Mouse (Mus musculus) stomach, embryonic 14.5 days (tissue): ENCODE measurements around the gene Gm20605. TPM values are rescaled to one million over a fixed set of nuclear protein-coding genes. Genes with fewer than 3 reads are reported as not detected.

Experiments
- ATAC-seq: fragments of 200-750 bp; cut with Nextera tagmentation; 2 replicates; pipeline ENCODE4 v1.8.0; 2017; ENCODE audit warnings: low read depth, moderate TSS enrichment; ENCODE audit not compliant: insufficient number of reproducible peaks, insufficient read depth, low FRiP score
- H3K27ac ChIP-seq: fragments of 300-500 bp; sonication (generic); 2 replicates; pipeline ENCODE4 v1.5.1; 2014; ENCODE audit warnings: mild to moderate bottlenecking, low read length, moderate library complexity, mixed read lengths
- H3K27me3 ChIP-seq: fragments of 300-500 bp; sonication (generic); 2 replicates; pipeline ENCODE4 v1.6.1; 2014; ENCODE audit warnings: low read length, control low read depth, mixed read lengths; ENCODE audit not compliant: control insufficient read depth, insufficient read depth
- H3K36me3 ChIP-seq: fragments of 300-500 bp; sonication (generic); 2 replicates; pipeline ENCODE4 v1.6.1; 2014; ENCODE audit warnings: mild to moderate bottlenecking, control low read depth, low read length, moderate library complexity, mixed read lengths; ENCODE audit not compliant: control insufficient read depth, insufficient read depth
- H3K4me1 ChIP-seq: fragments of 300-500 bp; sonication (generic); 2 replicates; pipeline ENCODE4 v1.6.1; 2014; ENCODE audit warnings: low read length, control low read depth, mixed read lengths; ENCODE audit not compliant: control insufficient read depth, insufficient read depth
- H3K4me2 ChIP-seq: fragments of 300-500 bp; sonication (generic); replicated peaks from 2 replicates; pipeline ENCODE4 v1.6.1; 2014; ENCODE audit warnings: low read depth, low read length, control low read depth
- H3K4me3 ChIP-seq: fragments of 300-500 bp; sonication (generic); 2 replicates; pipeline ENCODE4 v1.5.1; 2014; ENCODE audit warnings: low read depth, low read length, control low read depth
- H3K9ac ChIP-seq: fragments of 300-500 bp; sonication (generic); replicated peaks from 2 replicates; pipeline ENCODE4 v1.6.1; 2014; ENCODE audit warnings: low read depth, mild to moderate bottlenecking, control low read depth, low read length, moderate library complexity, mixed read lengths
- H3K9me3 ChIP-seq: fragments of 300-500 bp; sonication (generic); 2 replicates; pipeline ENCODE4 v1.6.1; 2016; ENCODE audit warnings: low read depth, low read length, control low read depth; ENCODE audit not compliant: control insufficient read depth
- WGBS: fragments of 180-500 bp; shearing (Covaris S2); extraction: QIAGEN DNeasy Blood & Tissue Kit; methylation state at CpG from one replicate; pipeline ENCODE4 v1.1.7; 2014; 5-methylcytosine and 5-hydroxymethylcytosine counted together
- polyA plus RNA-seq: library from polyadenylated mRNA; unstranded; fragments of >200 nt; fragmentation: Nextera tagmentation; extraction: Ambion mirVana; gene quantifications from 2 replicates; pipeline ENCODE4 v1.2.1, GENCODE M21; 2014

The Gm20605 gene
- polyA plus RNA-seq, 1 experiment from 2014 or later = 10.7 TPM

DNA sequence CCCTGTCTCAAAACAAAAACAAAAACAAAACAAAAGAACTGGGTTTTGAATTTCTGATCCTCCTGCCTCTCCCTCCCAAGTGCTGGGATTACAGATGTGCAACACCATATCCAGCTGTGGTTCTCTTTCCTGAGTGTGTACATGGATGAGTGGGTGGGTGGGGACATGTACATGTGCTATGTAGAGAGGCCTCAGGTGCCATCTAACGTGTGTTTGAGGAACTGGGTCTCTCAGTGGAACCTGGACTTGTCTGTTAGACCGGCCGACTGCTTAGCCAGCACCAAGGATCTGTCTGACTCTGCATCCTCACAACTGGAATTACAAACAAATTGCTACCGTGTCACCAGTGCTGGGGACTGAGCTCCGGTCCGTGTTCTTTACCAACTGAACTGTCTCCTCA lies 31.4 kb upstream of the Gm20605 start:
- no peak for ATAC-seq
- 93% methylated on average over 6 of the region's 6 CpGs for WGBS

DNA sequence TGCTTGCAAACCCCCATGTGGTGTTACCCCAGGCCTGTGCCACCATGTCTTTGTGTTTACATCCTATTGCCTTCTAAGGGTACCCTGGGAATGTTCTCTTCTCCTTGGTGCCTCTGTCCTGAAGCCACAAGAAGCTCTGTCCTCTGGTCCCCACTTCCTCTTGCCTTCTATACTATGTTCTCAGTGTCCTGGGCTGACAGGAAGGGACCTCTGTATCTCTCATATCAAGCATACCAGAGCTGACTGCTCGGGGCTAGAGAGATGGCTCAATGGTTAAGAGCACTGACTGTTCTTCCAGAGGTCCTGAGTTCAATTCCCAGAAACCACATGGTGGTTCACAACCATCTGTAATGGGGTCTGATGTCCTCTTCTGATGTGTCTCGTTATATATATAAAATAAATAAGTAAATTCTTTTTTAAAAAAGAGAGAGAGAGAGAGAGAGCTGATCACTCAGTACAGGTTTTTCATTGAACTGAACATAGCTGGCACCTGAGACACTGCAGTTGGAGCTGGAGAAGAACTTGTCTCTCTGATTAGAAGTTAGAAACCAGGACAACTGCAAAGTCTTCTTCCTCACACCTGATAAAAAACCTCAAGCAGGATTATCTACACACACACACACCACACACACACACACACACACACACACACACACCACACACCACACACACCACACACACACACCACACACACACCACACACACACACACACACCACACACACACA lies 30.7 kb upstream of the Gm20605 start:
- Histone ChIP-seq H3K9ac (no peak overlapping the region), H3K9me3 (no peaks in the 10 kb centered on the region), H3K27ac (no peak overlapping the region), H3K36me3 (0 out of 2 replicates have a peak, but pooled peaks cover 2% of the 10 kb centered on the region), H3K27me3 (no peaks in the 10 kb centered on the region), H3K4me2 (no peak overlapping the region), H3K4me1 (peaks cover 16% of the 10 kb centered on the region), H3K4me3 (no peak overlapping the region)
- WGBS = 81% methylated on average over 2 of the region's 2 CpGs
- no peak for ATAC-seq

More for the DNA sequence above, 31.4 kb upstream of the Gm20605 start:
- H3K4me2 ChIP-seq = no peak overlapping the region
- H3K4me1 ChIP-seq = peaks cover 15% of the 10 kb centered on the region
- no peaks in the 10 kb centered on the region for H3K9me3 ChIP-seq
- H3K4me3 ChIP-seq = no peak overlapping the region
- H3K27me3 ChIP-seq = no peaks in the 10 kb centered on the region
- no peak overlapping the region for H3K27ac ChIP-seq
- 0 out of 2 replicates have a peak, but pooled peaks cover 2% of the 10 kb centered on the region for H3K36me3 ChIP-seq
- no peak overlapping the region for H3K9ac ChIP-seq

DNA sequence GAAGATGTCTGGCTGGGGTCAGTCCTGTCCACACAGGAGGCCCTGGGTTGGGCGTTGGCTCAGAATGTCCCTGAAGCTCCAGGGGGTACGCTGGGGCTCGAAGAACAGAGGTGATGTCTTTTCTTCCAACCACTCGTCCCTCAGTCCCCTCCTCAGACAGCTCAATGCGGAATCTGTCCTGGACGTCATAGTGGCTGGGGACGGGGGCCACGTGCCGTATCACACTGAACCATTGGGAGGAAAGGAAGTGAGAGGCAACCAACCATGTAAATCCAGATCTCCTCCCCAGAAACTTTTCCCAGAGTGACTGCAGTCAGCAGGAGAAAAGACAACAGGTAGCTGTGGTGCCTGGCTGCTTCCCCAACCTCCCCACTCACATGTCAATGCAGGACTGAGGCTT lies 29.4 kb upstream of the Gm20605 start:
- 0 out of 2 replicates have a peak, but pooled peaks cover 2% of the 10 kb centered on the region for H3K36me3 ChIP-seq
- peak overlapping the region; percentile 81 for H3K4me2 ChIP-seq
- H3K9me3 ChIP-seq = no peaks in the 10 kb centered on the region
- peak overlapping the region; percentile 73 for H3K9ac ChIP-seq
- peaks cover 16% of the 10 kb centered on the region for H3K4me1 ChIP-seq
- H3K27ac ChIP-seq = no peak overlapping the region; the same call in 1 of the 2 replicates
- WGBS = 68% methylated on average over 9 of the region's 9 CpGs
- no peaks in the 10 kb centered on the region for H3K27me3 ChIP-seq
- peak overlapping the region; percentile 64 for H3K4me3 ChIP-seq
- ATAC-seq = no peak

DNA sequence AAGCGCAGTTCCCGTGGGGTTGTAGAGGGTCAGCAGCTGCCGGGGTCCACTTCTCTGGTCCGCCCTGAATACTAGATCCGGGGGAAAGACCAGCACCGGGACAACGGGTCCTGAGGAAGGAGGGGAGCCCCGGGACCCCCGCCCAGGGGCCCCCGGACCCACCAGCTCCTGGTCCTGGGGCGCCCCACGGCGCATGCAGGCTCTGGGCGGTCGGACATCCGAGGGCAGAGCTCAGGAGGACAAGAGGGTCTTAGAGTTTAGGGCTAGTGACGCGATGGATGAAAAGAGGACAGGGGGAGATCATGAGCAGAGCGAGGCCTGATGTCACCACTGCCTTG lies 28.7 kb upstream of the Gm20605 start:
- peak overlapping the region; percentile 64 for H3K4me3 ChIP-seq
- H3K4me1 ChIP-seq = peaks cover 16% of the 10 kb centered on the region
- no peaks in the 10 kb centered on the region for H3K27me3 ChIP-seq
- ATAC-seq = no peak; the same call in 1 of the 2 replicates
- H3K36me3 ChIP-seq = 0 out of 2 replicates have a peak, but pooled peaks cover 2% of the 10 kb centered on the region
- H3K9ac ChIP-seq = peak overlapping the region; percentile 73
- WGBS = 2% methylated on average over 19 of the region's 19 CpGs
- H3K27ac ChIP-seq = 0 out of 2 replicates have a peak overlapping the region, but pooled peaks have one; percentile 18
- H3K4me2 ChIP-seq = peak overlapping the region; percentile 81
- H3K9me3 ChIP-seq = no peaks in the 10 kb centered on the region

DNA sequence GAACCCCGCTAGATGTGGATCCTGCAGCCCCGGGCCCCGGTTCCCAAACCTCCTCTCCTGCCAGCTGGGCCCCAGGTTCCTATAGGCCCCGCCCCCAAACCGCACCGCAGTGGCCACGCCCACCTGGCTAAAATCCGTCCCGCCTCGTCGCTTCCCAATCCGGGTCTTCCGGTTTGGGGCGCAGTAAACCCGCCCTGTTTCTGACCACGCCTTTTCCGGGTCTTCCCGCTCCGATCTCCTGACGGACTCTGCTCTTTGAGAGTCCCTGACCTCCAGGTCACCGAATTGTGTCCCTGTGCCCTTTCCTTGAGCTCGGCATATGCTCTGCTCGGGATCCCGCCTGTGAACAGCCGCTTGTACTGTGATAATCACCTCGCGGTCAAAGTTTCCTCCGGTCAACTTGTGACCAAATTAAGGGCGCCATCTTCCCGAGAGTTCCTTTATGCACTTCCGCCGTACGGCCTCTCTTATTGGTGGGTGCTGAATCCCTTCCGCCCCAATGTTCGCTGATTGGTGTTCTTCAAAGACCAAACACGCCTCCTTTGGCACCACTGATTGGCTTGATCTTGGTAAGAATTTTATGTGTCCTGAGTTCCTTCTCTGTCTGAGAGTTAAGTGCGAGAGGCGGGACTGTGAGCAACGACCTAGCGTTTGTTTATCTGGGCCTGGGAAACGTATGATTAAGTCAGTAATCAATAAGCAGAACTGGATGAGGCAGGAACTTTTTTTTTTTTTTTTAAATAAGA lies 28.2 kb upstream of the Gm20605 start, which contains the start of gene Mospd3:
Gene Mospd3, minus strand, starts transcription at position 440 of the 746 bp plus-strand sequence.
- no peaks in the 10 kb centered on the region for H3K27me3 ChIP-seq
- H3K4me2 ChIP-seq = peak within 1 kb of the TSS; percentile 81
- WGBS = under 1% methylated on average over 41 of the region's 41 CpGs
- no peaks in the 10 kb centered on the region for H3K9me3 ChIP-seq
- H3K27ac ChIP-seq = peak within 1 kb of the TSS; percentile 58; the same call in 1 of the 2 replicates
- H3K9ac ChIP-seq = peak within 1 kb of the TSS; percentile 73
- ATAC-seq = peak; percentile 96
- peak within 1 kb of the TSS; percentile 64 for H3K4me3 ChIP-seq
- H3K4me1 ChIP-seq = peaks cover 16% of the 10 kb centered on the region
- peaks cover 2% of the 10 kb centered on the region; the same call in 1 of the 2 replicates for H3K36me3 ChIP-seq

DNA sequence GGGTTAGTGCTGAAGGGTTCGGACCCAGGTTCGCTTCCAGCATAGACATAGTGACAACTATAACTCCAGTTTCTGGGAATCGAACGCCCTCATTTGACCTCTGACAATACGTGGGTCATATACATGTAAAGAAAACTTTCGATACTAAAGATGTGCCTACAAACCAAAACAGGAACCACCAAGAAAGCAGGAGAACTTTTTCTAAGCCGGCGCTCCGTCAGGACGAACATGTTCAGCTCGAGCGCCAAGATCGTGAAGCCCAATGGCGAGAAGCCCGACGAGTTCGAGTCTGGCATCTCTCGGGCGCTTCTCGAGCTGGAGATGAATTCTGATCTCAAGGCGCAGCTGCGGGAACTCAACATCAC lies 27.6 kb upstream of the Gm20605 start:
- under 1% methylated on average over 22 of the region's 22 CpGs for WGBS
- no peak for ATAC-seq

DNA sequence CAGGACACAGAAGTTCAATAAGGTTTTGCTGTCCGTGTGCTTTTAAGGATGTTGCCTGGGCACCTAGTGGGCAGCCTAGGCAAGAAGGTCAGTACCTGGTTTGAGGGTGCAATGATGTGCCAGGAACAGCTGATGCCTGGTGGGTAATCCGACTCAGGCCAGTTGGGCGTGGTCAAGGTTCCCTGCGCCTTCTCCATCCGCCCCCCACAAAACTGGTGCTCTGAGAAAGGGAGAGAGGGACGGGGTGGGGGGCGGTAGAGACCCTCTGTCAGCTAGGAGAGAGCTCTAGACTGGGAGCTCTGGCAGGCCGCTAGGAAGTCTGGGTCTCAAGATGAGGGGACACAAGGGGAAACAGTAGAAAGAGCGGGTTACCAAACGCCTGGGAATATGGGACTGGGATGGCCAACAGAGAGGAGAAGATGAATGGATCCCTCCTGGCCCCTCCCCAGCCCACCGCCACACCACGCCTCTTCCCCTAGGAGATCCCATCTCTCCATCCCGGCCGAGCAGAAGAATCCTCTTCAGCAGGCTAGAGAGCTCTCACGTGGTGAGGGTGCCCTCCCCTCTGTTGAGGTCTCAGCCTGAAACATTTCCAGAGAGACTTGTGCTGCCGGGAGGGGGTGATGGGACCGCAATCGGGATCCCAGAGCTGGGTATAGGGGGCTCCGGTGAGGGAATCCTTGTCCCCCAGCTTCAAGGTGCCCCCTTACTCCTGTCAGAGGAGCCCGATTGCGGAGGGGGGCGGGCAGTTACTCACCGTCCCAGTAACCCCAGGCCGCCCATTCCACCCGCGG lies 20.9 kb upstream of the Gm20605 start:
- Histone ChIP-seq H3K4me3 (peak overlapping the region; percentile 16; the same call in 1 of the 2 replicates), H3K9ac (0 out of 2 replicates have a peak overlapping the region, but pooled peaks have one; percentile 3), H3K4me2 (peak overlapping the region; percentile 40), H3K4me1 (peaks cover 37% of the 10 kb centered on the region), H3K27ac (no peak overlapping the region), H3K36me3 (peaks cover 10% of the 10 kb centered on the region; the same call in 1 of the 2 replicates), H3K27me3 (no peaks in the 10 kb centered on the region), H3K9me3 (no peaks in the 10 kb centered on the region)
- ATAC-seq = no peak
- WGBS = 22% methylated on average over 26 of the region's 26 CpGs

More for the DNA sequence above, 27.6 kb upstream of the Gm20605 start:
- peaks cover 2% of the 10 kb centered on the region; the same call in 1 of the 2 replicates for H3K36me3 ChIP-seq
- peak overlapping the region; percentile 73; the same call in 1 of the 2 replicates for H3K9ac ChIP-seq
- H3K4me1 ChIP-seq = peaks cover 16% of the 10 kb centered on the region
- H3K27me3 ChIP-seq = no peaks in the 10 kb centered on the region
- peak overlapping the region; percentile 64 for H3K4me3 ChIP-seq
- H3K4me2 ChIP-seq = peak overlapping the region; percentile 66
- peak overlapping the region; percentile 58; the same call in 1 of the 2 replicates for H3K27ac ChIP-seq
- no peaks in the 10 kb centered on the region for H3K9me3 ChIP-seq
